Mouse (Mus musculus): ENCODE results near the gene 4930522H14Rik. TPM values are rescaled to one million over a fixed set of nuclear protein-coding genes. Genes with fewer than 3 reads are reported as not detected.

The 4930522H14Rik gene
- polyA plus RNA-seq, 1 experiment from 2014 or later: not detected

GRCm38 (mm10) chr4:109477454-109477853 lies 53.6 kb downstream of the 4930522H14Rik start:
- Histone ChIP-seq H3K27me3 (replicated peaks; ENCODE audit: control insufficient read depth, insufficient read depth, low read length) (no peaks in the 10 kb centered on the region), H3K27ac (ENCODE audit: low read depth, low read length) (no peak overlapping the region), H3K9ac (ENCODE audit: low read depth, low read length) (no peak overlapping the region), H3K4me2 (replicated peaks; ENCODE audit: low read depth) (no peak overlapping the region), H3K4me1 (replicated peaks; ENCODE audit: control insufficient read depth, insufficient read depth, low read length) (no peaks in the 10 kb centered on the region; the same call in 1 of the 2 replicates), H3K9me3 (ENCODE audit: control insufficient read depth) (no peaks in the 10 kb centered on the region), H3K4me3 (ENCODE audit: low read depth, low read length) (no peak overlapping the region), H3K36me3 (ENCODE audit: control insufficient read depth, insufficient read depth) (no peaks in the 10 kb centered on the region)
- TF ChIP-seq CTCF (IDR thresholded peaks at IDR 0.05; ENCODE audit: low read depth): no peak
- WGBS: 85% methylated on average over 3 of the region's 3 CpGs
- ATAC-seq: no peak

GRCm38 (mm10) chr4:109476554-109477014 lies 54.5 kb downstream of the 4930522H14Rik start:
- Histone ChIP-seq H3K36me3 (ENCODE audit: control insufficient read depth, insufficient read depth) (no peaks in the 10 kb centered on the region), H3K4me1 (replicated peaks; ENCODE audit: control insufficient read depth, insufficient read depth, low read length) (no peaks in the 10 kb centered on the region; the same call in 1 of the 2 replicates), H3K27me3 (replicated peaks; ENCODE audit: control insufficient read depth, insufficient read depth, low read length) (no peaks in the 10 kb centered on the region), H3K9ac (ENCODE audit: low read depth, low read length) (peak overlapping the region; percentile 95), H3K27ac (ENCODE audit: low read depth, low read length) (peak overlapping the region; percentile 89), H3K4me2 (replicated peaks; ENCODE audit: low read depth) (peak overlapping the region; percentile 69), H3K4me3 (ENCODE audit: low read depth, low read length) (peak overlapping the region; percentile 97), H3K9me3 (ENCODE audit: control insufficient read depth) (no peaks in the 10 kb centered on the region)
- peak; percentile 99 for ATAC-seq
- 0% methylated on average over 30 of the region's 39 CpGs for WGBS
- TF ChIP-seq CTCF (IDR thresholded peaks at IDR 0.05; ENCODE audit: low read depth): peak; percentile 66

- Histone ChIP-seq H3K4me2 (replicated peaks; ENCODE audit: low read depth) (peak overlapping the region; percentile 69), H3K36me3 (ENCODE audit: control insufficient read depth, insufficient read depth) (no peaks in the 10 kb centered on the region), H3K27ac (ENCODE audit: low read depth, low read length) (peak overlapping the region; percentile 89), H3K27me3 (replicated peaks; ENCODE audit: control insufficient read depth, insufficient read depth, low read length) (no peaks in the 10 kb centered on the region), H3K4me1 (replicated peaks; ENCODE audit: control insufficient read depth, insufficient read depth, low read length) (no peaks in the 10 kb centered on the region; the same call in 1 of the 2 replicates), H3K4me3 (ENCODE audit: low read depth, low read length) (peak overlapping the region; percentile 97), H3K9ac (ENCODE audit: low read depth, low read length) (peak overlapping the region; percentile 95), H3K9me3 (ENCODE audit: control insufficient read depth) (no peaks in the 10 kb centered on the region)
- no peak for TF ChIP-seq CTCF (IDR thresholded peaks at IDR 0.05; ENCODE audit: low read depth)
- ATAC-seq: peak; percentile 44
- WGBS: under 1% methylated on average over 61 of the region's 68 CpGs
Measured at GRCm38 (mm10) chr4:109475577-109476553, 55.2 kb downstream of the 4930522H14Rik start.

- TF ChIP-seq CTCF (IDR thresholded peaks at IDR 0.05; ENCODE audit: low read depth): no peak
- H3K4me1 ChIP-seq (replicated peaks; ENCODE audit: control insufficient read depth, insufficient read depth, low read length): no peaks in the 10 kb centered on the region; the same call in 1 of the 2 replicates
- no peak for ATAC-seq
- H3K36me3 ChIP-seq (ENCODE audit: control insufficient read depth, insufficient read depth): no peaks in the 10 kb centered on the region
- H3K4me2 ChIP-seq (replicated peaks; ENCODE audit: low read depth): peak overlapping the region; percentile 69
- peak overlapping the region; percentile 97 for H3K4me3 ChIP-seq (ENCODE audit: low read depth, low read length)
- 40% methylated on average over 2 of the region's 2 CpGs for WGBS
- no peaks in the 10 kb centered on the region for H3K9me3 ChIP-seq (ENCODE audit: control insufficient read depth)
- no peaks in the 10 kb centered on the region for H3K27me3 ChIP-seq (replicated peaks; ENCODE audit: control insufficient read depth, insufficient read depth, low read length)
- H3K9ac ChIP-seq (ENCODE audit: low read depth, low read length): no peak overlapping the region
- H3K27ac ChIP-seq (ENCODE audit: low read depth, low read length): no peak overlapping the region
Measured at GRCm38 (mm10) chr4:109475078-109475477, 56.0 kb downstream of the 4930522H14Rik start.

- 73% methylated on average over 3 of the region's 3 CpGs for WGBS
- Histone ChIP-seq H3K36me3 (ENCODE audit: control insufficient read depth, insufficient read depth) (no peaks in the 10 kb centered on the region), H3K4me3 (ENCODE audit: low read depth, low read length) (no peak overlapping the region), H3K9ac (ENCODE audit: low read depth, low read length) (no peak overlapping the region), H3K27ac (ENCODE audit: low read depth, low read length) (no peak overlapping the region), H3K27me3 (replicated peaks; ENCODE audit: control insufficient read depth, insufficient read depth, low read length) (no peaks in the 10 kb centered on the region), H3K4me2 (replicated peaks; ENCODE audit: low read depth) (0 out of 2 replicates have a peak overlapping the region, but pooled peaks have one; percentile 6), H3K9me3 (ENCODE audit: control insufficient read depth) (no peaks in the 10 kb centered on the region), H3K4me1 (replicated peaks; ENCODE audit: control insufficient read depth, insufficient read depth, low read length) (no peaks in the 10 kb centered on the region; the same call in 1 of the 2 replicates)
- no peak for TF ChIP-seq CTCF (IDR thresholded peaks at IDR 0.05; ENCODE audit: low read depth)
- ATAC-seq: no peak
Measured at GRCm38 (mm10) chr4:109472566-109472965, 58.5 kb downstream of the 4930522H14Rik start.

GRCm38 (mm10) chr4:109471606-109472005 lies 59.5 kb downstream of the 4930522H14Rik start:
- no peak for ATAC-seq
- Histone ChIP-seq H3K27ac (ENCODE audit: low read depth, low read length) (no peak overlapping the region), H3K9ac (ENCODE audit: low read depth, low read length) (no peak overlapping the region), H3K4me2 (replicated peaks; ENCODE audit: low read depth) (no peak overlapping the region), H3K27me3 (replicated peaks; ENCODE audit: control insufficient read depth, insufficient read depth, low read length) (no peaks in the 10 kb centered on the region), H3K4me1 (replicated peaks; ENCODE audit: control insufficient read depth, insufficient read depth, low read length) (no peaks in the 10 kb centered on the region; the same call in 1 of the 2 replicates), H3K9me3 (ENCODE audit: control insufficient read depth) (no peaks in the 10 kb centered on the region), H3K4me3 (ENCODE audit: low read depth, low read length) (no peak overlapping the region), H3K36me3 (ENCODE audit: control insufficient read depth, insufficient read depth) (no peaks in the 10 kb centered on the region)
- TF ChIP-seq CTCF (IDR thresholded peaks at IDR 0.05; ENCODE audit: low read depth): no peak

All from intestine, postnatal 0 days (tissue).